Mouse (Mus musculus) myocyte (in vitro differentiated cells): ENCODE results near the gene Per1.
A peak's percentile ranks its signal among the peaks of the same experiment; 100 is the strongest.

Source experiments
- CEBPB ChIP-seq: IDR thresholded peaks from 2 replicates; pipeline ENCODE4 v1.6.1; 2011; ENCODE audit warnings: mild to moderate bottlenecking, moderate library complexity; ENCODE audit not compliant: poor library complexity, insufficient read depth, severe bottlenecking
- E2F4 ChIP-seq: IDR thresholded peaks from one replicate; pipeline ENCODE4 v1.6.1; 2011; ENCODE audit warnings: mild to moderate bottlenecking, control low read depth, moderate library complexity; ENCODE audit not compliant: insufficient read depth
- MAX ChIP-seq: IDR thresholded peaks from one replicate; pipeline ENCODE4 v1.6.1; 2011; ENCODE audit warnings: low read depth, mild to moderate bottlenecking, control low read depth
- MYOD1 ChIP-seq, 3 experiments: IDR thresholded peaks; one replicate each; pipeline ENCODE4 v1.6.1; 2011; ENCODE audit warnings: control low read depth in 2 of 3, low read depth in 2 of 3, mild to moderate bottlenecking in 2 of 3, moderate library complexity in 1 of 3; ENCODE audit not compliant: insufficient read length in 2 of 3, control insufficient read depth in 1 of 3
- MYOG ChIP-seq, 3 experiments: IDR thresholded peaks; one replicate each; pipeline ENCODE4 v1.6.1; 2011; ENCODE audit warnings: control low read depth in 2 of 3, low read depth in 2 of 3, mild to moderate bottlenecking in 2 of 3; ENCODE audit not compliant: insufficient read length in 2 of 3, control insufficient read depth in 1 of 3, insufficient read depth in 1 of 3
- POLR2A ChIP-seq: IDR thresholded peaks from one replicate; pipeline ENCODE4 v1.6.1; 2011; ENCODE audit warnings: low read depth, mild to moderate bottlenecking, control low read depth, moderate library complexity; ENCODE audit not compliant: insufficient read length
- POLR2AphosphoS2 ChIP-seq: IDR thresholded peaks from one replicate; pipeline ENCODE4 v1.6.1; 2011; ENCODE audit warnings: low read depth, control low read depth; ENCODE audit not compliant: insufficient read length
- TCF12 ChIP-seq: IDR thresholded peaks from one replicate; pipeline ENCODE4 v1.6.1; 2011; ENCODE audit warnings: mild to moderate bottlenecking, control low read depth; ENCODE audit not compliant: poor library complexity, insufficient read depth, severe bottlenecking

DNA sequence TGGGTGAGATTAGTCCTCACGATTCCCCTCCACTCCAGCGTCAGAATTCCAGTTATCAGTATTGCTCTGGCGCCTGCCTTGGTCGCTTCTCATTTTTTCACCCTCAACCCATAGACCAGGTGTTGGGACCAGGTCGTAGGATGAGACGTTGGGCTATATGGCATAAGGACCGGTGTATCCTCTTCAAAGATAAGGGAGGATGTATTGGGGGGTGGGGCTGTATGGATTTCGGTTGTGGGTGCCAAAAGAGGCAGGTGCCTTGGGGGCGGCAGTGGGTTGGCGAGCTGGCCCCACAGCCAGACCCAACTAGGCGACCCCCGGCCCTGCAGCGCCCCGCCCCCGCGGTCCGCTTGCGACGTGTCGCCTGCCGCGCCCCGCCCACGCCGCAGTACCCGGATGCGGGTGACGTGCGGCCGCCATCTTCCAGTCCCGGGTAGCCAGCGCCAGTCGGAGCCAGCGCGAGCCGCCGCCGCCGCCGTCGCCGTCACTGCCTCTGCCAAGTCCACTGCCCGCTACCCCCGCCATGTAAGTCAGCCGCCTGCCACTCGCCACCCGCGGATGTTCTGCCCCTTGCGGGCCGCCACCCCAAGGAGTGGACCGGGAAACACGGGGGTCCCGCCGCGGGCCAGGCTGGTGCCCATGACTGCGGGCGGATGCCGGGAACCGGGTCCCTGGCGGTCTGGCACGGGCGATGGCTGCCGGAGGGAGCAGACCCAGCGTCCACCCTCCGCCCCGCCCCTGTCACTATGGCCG lies 6.7 kb upstream of the Per1 start, which contains the start of gene Vamp2:
- TF ChIP-seq POLR2A (peak; percentile 90), TCF12 (no peak), CEBPB (no peak), MAX (no peak), MYOD1 (IDR thresholded peaks at IDR 0.05; ENCODE audit: control insufficient read depth in 1 of 3, insufficient read length in 2 of 3, low read depth in 2 of 3) (peak in 1 of 3 experiments; percentile 31), MYOG (IDR thresholded peaks at IDR 0.05; ENCODE audit: control insufficient read depth in 1 of 3, insufficient read depth in 1 of 3, insufficient read length in 2 of 3, low read depth in 2 of 3) (no peak), E2F4 (no peak), POLR2AphosphoS2 (peak; percentile 90)
